Mouse (Mus musculus) MN1 (cell line): Measurements from ENCODE around the gene Wdr59.

Experiments used
- DNase-seq: peaks from one replicate; pipeline ENCODE4 v3.0.0-alpha.2; 2016; ENCODE audit warnings: low spot score

The Wdr59 gene

GRCm38 (mm10) chr8:111492508-111492907 is 29.4 kb downstream of the Wdr59 start:
- no peak for DNase-seq

GRCm38 (mm10) chr8:111491191-111491590 is 30.7 kb downstream of the Wdr59 start:
- DNase-seq, result peak; percentile 47

GRCm38 (mm10) chr8:111490034-111490591 is 31.8 kb downstream of the Wdr59 start:
- DNase-seq, result peak; percentile 65

- no peak for DNase-seq
These were observed 41.2 kb downstream of the Wdr59 start for GRCm38 (mm10) chr8:111480691-111481090.

- DNase-seq, result peak; percentile 33
These were observed 44.0 kb downstream of the Wdr59 start for GRCm38 (mm10) chr8:111477761-111478465.

GRCm38 (mm10) chr8:111471526-111472081 is 50.3 kb downstream of the Wdr59 start:
- DNase-seq, result peak; percentile 40

- DNase-seq, result peak; percentile 73
These were observed 52.9 kb downstream of the Wdr59 start for GRCm38 (mm10) chr8:111469013-111469412.

GRCm38 (mm10) chr8:111465341-111465740 is 56.6 kb downstream of the Wdr59 start:
- DNase-seq, result peak; percentile 42

GRCm38 (mm10) chr8:111464526-111464925 is 57.4 kb downstream of the Wdr59 start:
- DNase-seq, result peak; percentile 71

GRCm38 (mm10) chr8:111449671-111450070 is 72.2 kb downstream of the Wdr59 start:
- peak; percentile 47 for DNase-seq

GRCm38 (mm10) chr8:111445960-111446660 is 75.8 kb downstream of the Wdr59 start:
- no peak for DNase-seq

GRCm38 (mm10) chr8:111445558-111445957 is 76.3 kb downstream of the Wdr59 start:
- no peak for DNase-seq

- DNase-seq, result no peak
These were observed 77.6 kb downstream of the Wdr59 start for GRCm38 (mm10) chr8:111444245-111444644.

GRCm38 (mm10) chr8:111439189-111439588 is 82.7 kb downstream of the Wdr59 start:
- DNase-seq, result peak; percentile 92

GRCm38 (mm10) chr8:111435071-111435828 is 86.6 kb downstream of the Wdr59 start:
- no peak for DNase-seq

GRCm38 (mm10) chr8:111424646-111425045 is 97.2 kb downstream of the Wdr59 start:
- DNase-seq, result no peak

- DNase-seq, result no peak
These were observed 97.7 kb downstream of the Wdr59 start for GRCm38 (mm10) chr8:111424181-111424580.

- no peak for DNase-seq
These were observed 99.3 kb downstream of the Wdr59 start for GRCm38 (mm10) chr8:111422614-111423013.

GRCm38 (mm10) chr8:111419171-111419570 is 102.7 kb downstream of the Wdr59 start:
- no peak for DNase-seq

- peak; percentile 67 for DNase-seq
These were observed 103.3 kb downstream of the Wdr59 start for GRCm38 (mm10) chr8:111418601-111419000.

GRCm38 (mm10) chr8:111417222-111417621 is 104.7 kb downstream of the Wdr59 start:
- no peak for DNase-seq

- peak; percentile 35 for DNase-seq
These were observed 118.5 kb downstream of the Wdr59 start for GRCm38 (mm10) chr8:111403391-111403790.
